Mouse (Mus musculus) adrenal gland, postnatal 36 days (tissue): ENCODE data around the gene Mapre3. TPM values are rescaled to one million over a fixed set of nuclear protein-coding genes. Genes with fewer than 3 reads are reported as not detected.
"Not testable (repeated sequence)": the region's sequence is repeated elsewhere in the genome, so short reads cannot be mapped to it uniquely, and the experiment has no call there.

Source experiments
- DNase-seq, 2 experiments: peaks; one replicate each; pipeline ENCODE4 v3.0.0; 2021; ENCODE audit warnings: mixed read lengths in 1 of 2
- total RNA-seq, 2 experiments: library from RNA; stranded (reverse); gene quantifications; 2 replicates each; pipeline ENCODE4 v1.2.3; 2021

The Mapre3 gene
- total RNA-seq, 2 experiments from 2014 or later, result 48.9 to 52.2 TPM

DNA sequence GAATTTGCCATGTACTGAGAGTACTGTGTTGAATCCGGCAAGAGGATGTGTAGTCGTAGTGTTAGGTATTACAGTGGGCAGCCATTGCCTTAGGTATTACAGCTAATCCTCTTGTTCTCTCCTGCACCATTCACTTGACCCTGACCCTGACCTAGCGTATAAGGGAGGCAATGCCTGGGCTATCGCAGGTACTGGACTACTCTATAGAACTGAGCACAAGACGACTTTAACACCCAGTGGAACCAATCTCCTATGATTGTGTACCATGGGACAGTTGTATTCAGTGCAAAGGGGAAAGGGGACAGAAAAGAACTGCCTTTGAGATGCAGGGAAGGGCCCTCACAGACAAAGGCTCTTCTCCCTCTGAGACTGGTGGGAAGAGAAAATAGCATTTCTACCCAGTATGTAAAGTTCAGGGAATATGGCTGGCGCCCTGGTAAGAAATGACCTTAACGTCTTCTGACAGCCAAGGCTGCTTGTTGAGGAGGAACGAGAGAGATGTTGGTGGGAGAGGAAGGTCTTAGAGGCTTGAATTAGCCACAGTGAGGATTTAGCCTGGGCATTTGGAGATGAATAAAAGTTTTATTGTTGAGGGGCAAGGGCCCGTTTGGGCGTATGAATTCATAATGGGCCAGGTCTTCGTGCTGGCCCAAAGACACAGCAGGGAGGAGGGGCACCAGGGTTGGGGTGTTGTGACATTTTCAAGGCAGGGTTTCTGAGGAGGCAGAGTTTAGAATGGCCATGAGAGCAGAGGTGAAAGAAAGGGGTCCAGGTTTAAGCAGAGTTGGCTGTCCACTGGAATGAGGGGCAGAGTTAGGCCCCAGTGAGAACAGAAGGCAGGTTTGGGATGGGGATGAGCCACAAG is 9.9 kb downstream of the Mapre3 start:
- no peak for DNase-seq

DNA sequence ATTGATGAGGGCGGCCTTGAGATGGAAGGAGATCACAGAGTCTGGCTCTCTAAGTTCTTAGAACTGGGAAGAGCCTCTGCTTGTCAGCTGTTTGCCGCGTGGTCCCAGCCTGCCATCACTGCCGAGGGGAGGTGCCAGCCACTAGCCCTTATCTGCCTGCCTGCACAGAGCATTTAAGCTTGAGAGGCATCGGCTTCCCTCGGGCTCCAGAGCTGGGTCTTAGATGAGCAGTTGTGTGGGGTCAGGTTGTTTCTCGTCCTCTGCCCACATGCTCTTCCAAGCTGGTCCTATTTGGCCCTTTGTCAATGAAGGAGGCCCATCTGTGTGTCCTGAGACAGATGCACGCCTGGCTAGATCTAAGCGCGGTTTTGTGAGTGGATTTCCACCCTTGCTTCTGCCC is 10.7 kb downstream of the Mapre3 start:
- peak; percentile 32 to 43 for DNase-seq

DNA sequence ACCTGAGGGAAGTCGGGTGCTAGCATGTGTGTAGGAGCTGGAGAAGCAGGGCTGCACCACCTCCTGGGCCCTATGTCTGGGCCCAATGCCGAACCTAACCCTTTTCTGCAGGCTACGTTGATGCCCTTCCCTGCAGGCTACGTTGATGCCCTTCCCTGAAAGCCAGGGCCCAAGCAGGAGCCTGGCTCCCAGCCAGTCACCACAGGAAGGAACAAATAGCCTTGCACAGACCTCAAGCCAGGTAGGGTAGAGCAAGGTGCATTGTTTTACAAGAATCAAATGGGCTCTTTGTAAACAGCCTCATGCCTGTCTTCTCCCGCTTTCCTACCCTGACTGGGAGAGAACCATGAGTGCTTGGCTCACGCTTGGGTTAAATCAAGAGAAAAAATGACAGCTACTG is 11.4 kb downstream of the Mapre3 start:
- DNase-seq, result peak in 1 of 2 experiments; percentile 27

DNA sequence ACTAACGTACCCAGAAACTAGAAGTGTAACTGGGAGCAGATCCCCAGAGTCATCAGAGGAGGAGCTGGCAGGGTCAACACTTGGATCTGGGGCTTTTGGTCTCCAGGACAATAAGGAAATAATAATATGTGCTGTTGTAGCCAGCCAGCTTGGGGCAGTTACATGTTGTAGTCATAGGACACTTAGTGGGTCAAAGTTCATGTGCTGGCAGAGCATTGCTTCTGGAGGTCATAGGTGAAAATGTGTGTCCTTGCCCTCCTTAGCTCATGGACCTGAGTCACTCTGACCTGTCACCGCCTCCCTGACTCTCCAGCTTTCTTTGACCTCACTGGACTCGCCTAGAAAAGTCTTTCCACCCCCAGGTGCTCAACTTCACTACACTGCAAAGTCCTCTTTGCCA is 19.0 kb downstream of the Mapre3 start:
- peak; percentile 34 to 45 for DNase-seq

DNA sequence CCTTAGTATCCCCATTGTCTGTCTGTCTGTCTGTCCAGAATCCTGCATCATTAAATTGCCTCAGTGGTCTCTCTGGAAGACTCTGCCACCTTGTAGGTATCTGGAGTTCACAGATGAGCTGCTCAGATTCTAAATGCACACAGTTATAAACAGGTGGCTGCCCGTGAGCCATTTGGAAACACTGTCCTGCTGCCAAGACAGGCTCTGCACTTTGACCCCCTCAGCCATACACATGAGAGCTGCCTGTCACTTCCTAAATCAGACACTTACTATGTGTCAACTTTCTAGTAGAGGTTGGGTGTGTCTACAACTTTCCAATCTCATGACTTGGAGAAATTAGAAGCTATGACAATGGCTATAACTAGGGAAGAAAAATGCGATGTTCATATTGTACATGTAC is 25.3 kb downstream of the Mapre3 start:
- DNase-seq, result no peak

DNA sequence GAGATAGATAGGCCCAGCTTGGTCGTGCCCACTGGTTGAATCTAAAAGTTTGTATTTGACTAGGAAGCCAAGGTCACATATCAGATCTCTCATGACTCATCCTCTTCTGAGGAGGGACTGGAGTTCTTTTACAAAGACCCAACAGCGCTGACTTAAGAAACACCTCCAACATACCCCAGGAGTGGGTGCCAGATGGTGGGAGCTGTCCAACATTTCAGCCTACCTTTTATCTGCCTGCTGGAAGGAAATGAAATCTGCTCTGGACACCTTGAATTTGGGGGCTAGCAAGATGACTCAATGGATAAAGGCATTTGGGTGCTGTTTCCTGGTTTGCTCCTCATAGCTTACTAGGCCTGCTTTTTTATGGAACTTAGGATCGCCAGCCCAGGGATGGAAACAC is 27.5 kb downstream of the Mapre3 start:
- DNase-seq, result no peak

DNA sequence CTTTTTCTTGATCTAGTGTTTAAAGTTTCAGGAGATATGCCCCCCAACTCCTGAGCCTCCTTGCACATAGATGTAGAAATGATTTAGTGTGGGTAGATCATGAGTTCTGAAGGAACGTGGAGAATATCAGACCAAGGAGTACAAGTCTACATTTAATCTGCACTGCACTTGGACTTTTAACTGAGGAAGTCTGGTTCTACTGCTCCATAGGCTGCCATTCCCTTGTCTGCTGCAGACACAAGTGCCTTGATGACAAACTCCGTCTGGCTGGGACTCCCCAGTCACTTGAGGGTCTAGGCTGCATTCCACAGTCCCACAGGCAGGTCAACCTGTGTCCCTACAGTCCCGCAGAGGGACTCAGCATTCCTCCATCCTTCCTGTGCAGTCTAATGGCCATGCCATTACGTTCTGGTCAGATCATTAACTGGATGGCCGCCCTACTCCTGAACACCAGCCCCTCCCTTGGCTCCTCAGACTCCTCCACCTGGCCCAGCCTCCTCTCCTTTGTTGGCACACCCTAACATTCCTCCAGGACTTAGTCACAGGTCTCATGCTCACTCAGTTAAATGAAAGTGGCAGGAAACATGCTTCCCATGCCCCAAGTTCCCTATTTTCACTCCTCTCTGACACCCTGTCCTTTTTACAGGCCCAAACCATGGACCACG is 35.6 kb downstream of the Mapre3 start:
- DNase-seq, result no peak

DNA sequence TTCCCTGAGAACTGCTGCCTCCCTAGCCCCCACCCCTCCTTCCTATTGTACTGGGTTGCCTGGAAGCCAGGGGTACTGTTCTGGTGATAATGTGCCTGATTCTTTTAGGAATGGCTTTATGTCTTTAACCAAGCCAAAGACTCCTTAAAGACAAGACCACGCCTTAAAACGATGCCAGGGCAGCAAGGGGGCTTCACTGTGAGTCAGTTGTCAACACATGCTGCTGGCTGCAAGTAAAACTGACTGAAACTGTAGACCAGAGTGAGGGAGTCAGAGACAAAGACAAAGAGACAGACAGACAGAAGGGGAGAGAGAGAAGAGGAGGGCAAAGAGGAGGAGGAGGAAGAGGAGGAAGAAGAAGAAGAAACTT is 36.1 kb downstream of the Mapre3 start:
- DNase-seq, result no peak

DNA sequence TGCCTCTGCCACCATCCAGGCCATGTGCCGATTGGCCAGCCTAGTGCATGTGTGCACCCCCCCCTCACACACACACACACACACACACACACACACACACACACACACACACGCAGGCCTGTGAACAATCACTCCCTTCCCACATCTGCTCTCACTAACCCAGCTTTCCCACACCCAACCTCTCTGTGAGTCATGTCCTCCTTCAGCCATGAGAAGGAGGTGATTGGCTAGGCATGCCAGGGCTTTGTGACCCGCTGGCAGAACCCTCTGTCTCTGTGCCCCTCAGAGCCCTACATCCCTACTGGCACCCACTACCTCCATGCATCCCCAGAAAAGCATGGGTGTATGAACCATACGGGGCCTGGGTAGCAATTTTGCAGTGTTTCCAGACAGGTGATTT is 39.1 kb downstream of the Mapre3 start:
- no peak for DNase-seq

DNA sequence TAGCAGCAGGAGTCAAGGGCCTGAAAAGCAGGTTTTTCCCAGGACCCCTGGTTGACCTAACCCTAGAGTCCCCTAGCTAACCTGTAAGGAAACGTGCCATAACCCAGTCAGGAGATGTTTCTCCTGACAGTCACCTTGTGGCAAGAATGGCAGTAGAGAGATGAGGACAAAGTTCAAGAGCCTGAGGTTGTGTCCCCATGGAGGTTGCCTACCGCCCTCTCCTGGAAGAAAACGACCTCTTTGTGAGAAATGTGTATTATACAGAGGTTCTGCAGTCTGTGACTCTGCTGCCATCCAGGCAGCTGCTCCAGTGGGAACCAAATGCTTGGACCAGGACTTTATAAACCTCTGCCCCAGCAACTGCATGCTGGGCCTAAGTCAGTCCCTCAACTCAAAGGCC is 41.2 kb downstream of the Mapre3 start:
- no peak for DNase-seq

DNA sequence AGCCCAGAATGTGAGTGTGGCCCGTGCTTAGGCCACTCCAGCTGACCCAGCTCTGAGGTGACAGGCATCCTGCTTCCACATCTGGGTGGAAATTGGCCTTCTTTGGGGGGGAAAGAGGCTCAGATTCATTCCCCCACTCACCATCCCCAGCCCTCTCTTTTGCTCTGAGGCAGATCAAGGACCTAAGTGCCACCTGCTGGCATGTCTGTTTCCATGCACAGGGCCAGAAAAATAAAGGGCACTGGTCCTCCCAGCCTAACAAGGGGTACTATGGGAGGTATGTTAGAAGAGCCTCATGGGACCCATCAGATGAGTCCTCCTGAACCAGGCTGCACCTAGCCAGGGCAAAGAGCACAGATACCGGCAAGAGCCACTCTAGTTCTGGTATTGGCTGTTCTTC is 41.7 kb downstream of the Mapre3 start:
- DNase-seq, result no peak

DNA sequence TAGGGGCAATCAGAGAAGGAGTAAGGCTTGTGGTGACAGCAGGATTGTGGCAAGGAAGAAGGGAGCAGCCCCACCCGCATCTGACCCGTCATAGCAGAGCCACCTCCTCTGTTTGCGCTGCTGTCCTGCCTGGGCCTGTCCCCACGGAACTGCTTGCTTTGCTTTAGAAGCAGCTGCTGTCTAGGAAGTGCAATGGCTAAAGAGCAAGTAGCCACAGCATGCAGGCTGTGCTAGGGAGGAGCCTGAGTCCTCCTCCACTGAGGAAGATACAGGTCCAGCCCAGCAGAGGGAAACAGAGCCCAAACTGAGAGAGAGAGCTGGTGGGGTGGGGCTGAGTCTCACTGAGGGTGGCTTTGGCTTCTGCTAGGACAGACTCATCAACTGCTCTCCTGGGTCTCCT is 49.4 kb downstream of the Mapre3 start:
- DNase-seq, result no peak

DNA sequence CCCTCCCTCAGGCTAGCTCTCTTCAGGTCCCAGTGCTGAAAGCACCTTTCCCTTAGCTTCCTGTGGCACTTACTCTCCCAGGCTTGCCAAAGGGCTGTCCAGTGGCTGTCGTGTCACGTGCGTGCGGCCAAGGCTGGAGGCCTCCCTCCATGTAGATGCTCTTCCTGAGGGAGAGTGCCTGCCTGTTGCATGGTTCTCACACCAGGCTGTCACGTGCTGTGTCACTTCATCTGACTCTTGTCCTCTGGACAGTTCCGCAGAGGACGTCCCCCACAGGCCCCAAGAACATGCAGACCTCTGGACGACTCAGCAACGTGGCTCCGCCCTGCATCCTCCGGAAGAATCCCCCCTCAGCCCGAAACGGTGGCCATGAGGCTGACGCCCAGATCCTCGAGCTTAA is 49.9 kb downstream of the Mapre3 start:
- no peak for DNase-seq

DNA sequence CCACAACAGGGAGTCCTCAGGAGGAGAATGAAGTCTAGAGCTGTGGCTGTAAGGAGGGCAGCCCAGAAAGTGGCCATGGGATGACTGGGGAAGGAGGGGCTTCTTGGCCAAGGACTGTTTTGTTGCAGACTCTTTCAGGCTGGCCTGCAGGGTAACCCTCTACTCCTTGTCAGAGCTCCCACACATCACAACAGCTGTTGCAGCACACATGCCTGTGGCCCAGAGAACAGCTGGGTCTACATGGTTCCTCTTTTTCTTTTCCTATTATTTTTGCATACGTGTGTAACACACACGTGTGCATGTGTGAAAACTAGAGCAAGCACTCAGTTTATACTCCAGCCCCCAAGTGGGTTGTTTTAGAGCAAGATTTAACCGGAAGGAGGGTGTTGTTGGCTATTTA is 52.4 kb downstream of the Mapre3 start:
- no peak for DNase-seq

DNA sequence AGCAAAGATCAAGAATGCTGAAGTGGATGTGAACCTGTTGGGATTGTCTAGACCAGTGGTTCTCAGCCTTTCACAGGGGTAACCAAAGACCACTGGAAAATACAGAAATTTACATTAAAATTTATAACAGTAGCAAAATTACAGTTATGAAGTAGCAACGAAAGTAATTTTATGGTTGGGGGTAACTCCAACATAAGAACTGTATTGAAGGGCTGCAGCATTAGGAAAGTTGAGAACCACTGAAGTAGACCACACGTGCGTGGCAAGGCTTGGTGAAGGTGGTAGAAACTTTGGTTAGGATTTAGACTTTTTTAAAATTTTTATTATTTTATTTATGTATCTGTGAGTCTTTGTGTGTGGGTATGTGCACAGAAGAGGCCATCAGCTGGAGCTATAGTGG is 53.3 kb downstream of the Mapre3 start, which contains the start of gene Tmem214:
Gene Tmem214 (plus strand): TSS at position 301 of the 400 bp plus-strand sequence.
- no peak for DNase-seq

DNA sequence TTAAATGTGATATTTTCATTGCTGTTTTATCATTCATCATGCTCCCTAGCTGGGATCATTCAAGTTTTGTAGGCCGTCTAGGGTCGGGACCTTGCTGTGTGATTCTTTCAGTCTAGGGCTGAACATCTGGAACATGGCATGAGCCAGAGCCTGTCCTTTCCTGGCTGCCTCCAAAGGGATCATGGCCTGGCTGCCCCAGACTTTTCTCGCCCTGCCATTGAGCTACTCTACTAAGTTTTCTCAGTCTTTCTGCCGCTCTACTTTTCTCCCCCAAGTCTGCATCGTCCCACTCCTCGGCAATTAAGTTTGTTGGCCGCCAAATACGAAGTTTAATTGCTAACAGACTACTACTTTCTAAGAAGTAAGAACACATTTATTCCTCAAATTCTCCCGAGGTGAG is 54.5 kb downstream of the Mapre3 start:
- DNase-seq, result peak in 1 of 2 experiments; percentile 21

DNA sequence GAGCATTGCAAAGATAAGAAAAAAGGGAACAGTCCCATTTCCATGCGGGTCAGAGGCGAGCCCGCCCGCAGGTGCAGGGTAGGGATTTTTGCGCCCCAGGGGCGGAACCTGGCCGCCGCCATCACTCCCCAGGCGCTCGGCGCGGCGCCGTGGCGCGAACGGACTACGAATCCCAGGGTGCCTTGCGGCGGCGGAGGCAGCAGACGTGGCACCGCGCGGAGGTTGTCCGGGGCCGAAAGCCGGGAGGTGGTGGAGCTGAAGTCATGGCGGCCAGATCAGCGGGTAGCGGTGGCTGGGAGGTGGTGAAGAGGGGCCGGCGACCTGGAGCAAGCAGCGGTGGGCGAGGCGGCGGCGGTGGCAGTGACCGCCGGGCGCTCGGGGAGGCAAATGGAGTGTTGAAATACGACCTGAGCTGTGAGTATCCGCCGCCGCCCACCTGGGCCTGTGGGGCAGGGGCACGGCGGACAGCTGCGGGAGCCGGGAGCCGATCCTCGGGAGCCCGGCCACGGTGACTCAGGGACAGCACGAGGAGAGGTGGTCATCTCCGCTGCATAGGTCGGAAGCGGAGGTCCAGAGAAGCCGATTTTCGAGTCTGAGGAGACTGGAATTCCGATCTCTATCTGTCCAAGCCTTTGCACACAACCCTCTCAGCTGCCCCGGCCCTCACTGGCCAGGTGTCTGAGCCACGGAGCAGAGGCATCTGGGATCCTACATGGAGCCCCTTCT is 55.1 kb downstream of the Mapre3 start:
- peak; percentile 96 to 97 for DNase-seq

DNA sequence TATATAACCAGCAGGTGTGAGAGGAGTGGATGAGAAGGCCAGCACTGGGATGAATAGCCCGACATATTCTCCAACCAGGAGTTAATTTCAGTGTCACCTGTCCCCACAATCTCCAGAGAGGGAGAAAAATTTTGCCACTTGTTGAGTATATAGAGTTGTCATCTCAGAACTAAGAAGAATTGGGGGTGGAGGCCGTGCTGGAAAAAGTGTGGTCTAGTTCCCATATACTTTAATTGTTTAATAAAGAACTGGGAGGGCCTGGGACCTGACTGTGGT is 55.6 kb downstream of the Mapre3 start:
- no peak for DNase-seq

DNA sequence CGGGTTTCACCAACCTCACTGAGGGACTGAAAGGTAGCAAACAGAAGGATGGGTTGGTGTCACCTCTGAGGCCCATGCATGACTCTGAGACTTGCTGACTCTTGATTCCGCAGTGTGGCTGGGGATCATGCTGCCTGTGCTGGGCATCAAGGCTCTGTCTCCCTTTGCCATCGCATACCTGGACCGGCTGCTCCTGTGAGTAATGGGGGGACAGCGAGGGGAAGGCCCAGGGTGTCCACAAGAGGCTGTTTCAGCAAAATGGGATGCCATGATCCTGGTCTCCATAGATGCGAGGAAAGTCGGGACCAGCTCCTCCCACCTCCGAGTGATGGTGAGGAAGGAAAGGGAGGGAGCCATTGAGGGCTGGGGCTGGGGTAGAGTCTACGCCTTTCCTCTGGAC is 58.1 kb downstream of the Mapre3 start:
- DNase-seq, result no peak

DNA sequence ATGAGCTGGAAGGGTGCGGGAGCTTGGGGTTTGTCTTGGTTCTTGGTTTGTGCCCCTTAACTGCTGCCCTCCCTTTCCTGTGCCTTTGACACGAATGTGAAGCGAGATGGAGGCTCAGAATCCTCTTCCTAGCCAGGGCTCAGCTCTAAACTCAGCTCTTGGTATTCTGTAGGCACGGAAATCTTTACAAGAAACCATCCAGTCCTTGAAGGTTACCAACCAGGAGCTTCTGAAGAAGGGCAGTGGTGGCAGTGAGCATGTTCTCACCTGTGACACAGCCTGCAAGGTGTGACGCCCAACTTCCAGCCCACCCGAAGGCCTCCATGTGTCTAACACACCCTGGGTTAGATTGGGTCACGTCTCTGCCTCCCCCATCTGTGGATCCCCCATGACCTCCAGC is 59.9 kb downstream of the Mapre3 start:
- DNase-seq, result no peak

DNA sequence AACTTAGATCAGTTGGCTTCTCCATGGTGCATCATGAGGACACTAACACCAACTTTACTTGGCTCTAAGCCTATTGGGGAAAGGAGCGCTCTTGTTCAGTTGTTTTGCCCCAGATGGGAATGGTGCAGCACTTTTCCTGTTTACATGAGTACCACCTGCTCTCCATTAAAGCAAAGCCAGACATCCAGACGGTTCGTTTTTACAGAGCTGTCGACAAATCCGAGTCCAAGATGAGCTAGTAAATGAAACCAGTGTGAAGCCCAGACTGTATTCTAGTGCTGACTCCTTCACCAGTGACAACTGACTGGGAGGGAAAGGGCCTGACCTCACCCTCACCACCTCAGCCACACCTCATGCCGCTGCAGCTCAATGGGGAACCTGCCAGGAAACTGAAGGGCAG is 64.2 kb downstream of the Mapre3 start:
- DNase-seq, result no peak

DNA sequence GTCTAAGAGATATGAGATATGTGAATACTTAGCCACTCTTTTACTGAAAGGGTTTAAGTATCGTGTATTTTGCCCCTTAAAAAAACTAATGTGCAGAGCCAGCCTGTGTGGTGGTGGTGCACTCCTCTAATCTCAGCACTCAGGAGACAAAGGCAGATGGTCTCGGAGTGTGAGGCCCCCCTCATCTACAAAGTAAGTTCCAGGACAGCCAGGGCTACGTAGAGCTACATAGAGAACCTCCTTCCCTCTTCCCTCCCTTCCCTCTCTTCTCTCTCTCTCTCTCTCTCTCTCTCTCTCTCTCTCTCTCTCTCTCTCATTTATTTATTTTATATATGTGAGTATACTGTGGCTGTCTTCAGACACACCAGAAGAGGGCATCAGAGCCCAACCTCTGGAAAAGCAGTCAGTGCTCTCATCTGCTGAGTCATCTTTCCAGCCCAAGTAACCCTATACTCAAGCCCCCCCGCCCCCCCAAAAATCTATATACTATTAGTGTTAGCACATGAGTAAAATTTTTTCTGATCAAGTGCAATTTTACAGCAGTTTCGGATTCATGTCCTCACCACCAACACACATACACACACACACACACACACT is 65.0 kb downstream of the Mapre3 start:
- DNase-seq, result no peak

DNA sequence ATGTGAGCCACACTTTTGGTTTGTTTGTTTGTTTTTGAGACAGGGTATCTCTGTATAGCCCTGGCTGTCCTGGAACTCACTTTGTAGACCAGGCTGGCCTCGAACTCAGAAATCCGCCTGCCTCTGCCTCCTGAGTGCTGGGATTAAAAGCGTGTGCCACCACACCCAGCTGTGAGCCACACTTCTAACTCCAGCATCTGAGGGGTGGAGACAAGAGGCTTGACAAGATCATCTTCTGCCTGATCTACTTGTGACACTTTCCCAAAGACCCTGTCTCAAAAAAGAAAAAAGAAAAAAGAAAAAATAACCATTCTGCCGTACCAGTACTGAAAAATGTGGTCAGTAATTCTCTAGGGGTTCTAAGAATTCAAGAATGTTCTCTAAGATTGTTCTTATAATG is 67.4 kb downstream of the Mapre3 start:
- DNase-seq, result not testable (repeated sequence)
